Mouse (Mus musculus): ENCODE results near the gene Proser2. TPM values are rescaled to one million over a fixed set of nuclear protein-coding genes. Genes with fewer than 3 reads are reported as not detected.

The Proser2 gene
- polyA plus RNA-seq, 1 experiment from 2014 or later, result 2.8 TPM

DNA sequence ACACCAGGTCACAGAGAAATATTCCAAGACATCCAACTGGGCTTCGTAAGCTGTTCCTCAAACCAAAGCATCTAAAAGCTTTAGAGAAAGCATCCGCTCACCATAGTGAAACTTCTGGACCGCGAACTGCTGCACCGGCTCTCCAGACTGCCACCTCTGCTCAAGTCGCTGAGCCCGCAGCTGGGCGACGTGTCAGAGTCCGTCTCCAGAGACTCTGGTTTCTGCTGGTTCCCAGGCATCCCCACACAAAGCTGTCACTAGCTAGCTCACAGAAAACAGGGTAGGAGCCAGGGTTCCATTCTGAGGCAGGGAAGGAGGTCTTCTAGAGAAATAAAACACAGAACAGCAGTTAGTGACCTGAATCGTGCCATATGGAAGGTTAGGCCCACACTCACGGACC is 16.2 kb downstream of the Proser2 start:
- Histone ChIP-seq H3K4me3 (ENCODE audit: low read depth, low read length) (no peak overlapping the region), H3K27ac (ENCODE audit: low read depth, low read length) (no peak overlapping the region), H3K36me3 (ENCODE audit: control insufficient read depth, insufficient read depth, low read length) (no peaks in the 10 kb centered on the region), H3K27me3 (ENCODE audit: control insufficient read depth, insufficient read depth, low read length) (no peaks in the 10 kb centered on the region), H3K9ac (ENCODE audit: low read length) (no peak overlapping the region), H3K9me3 (ENCODE audit: control insufficient read depth, low read length) (no peaks in the 10 kb centered on the region), H3K4me1 (replicated peaks; ENCODE audit: control insufficient read depth, insufficient read depth, low read length) (no peaks in the 10 kb centered on the region), H3K4me2 (ENCODE audit: low read depth, low read length, severe bottlenecking) (no peak overlapping the region)
- 84% methylated on average over 12 of the region's 12 CpGs for WGBS
- DNase-seq (ENCODE audit: low spot score) (no peak), ATAC-seq (replicated peaks; ENCODE audit: low FRiP score) (no peak)

DNA sequence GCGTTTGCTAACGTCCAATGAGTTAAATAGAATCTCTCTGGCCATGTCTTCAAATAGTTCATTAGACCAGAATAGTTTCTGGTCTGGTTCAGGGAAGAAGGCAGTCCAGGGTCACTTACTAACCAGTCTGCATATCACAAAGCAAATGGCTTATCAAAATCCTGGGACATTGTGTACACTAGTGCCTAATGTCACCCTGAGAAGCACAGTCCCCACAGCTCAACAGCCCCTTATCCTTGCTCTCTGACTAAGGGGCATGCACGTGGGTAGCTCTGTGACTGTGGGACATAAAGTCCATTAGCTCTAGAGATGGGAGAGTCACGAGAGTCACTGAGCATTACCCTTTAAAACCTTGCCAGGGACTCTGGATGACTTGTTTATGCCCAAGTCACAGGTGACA is 17.4 kb downstream of the Proser2 start:
- ATAC-seq (replicated peaks; ENCODE audit: low FRiP score) (no peak), DNase-seq (ENCODE audit: low spot score) (no peak)
- Histone ChIP-seq H3K4me3 (ENCODE audit: low read depth, low read length) (no peak overlapping the region), H3K36me3 (ENCODE audit: control insufficient read depth, insufficient read depth, low read length) (no peaks in the 10 kb centered on the region), H3K9ac (ENCODE audit: low read length) (no peak overlapping the region), H3K4me1 (replicated peaks; ENCODE audit: control insufficient read depth, insufficient read depth, low read length) (no peaks in the 10 kb centered on the region), H3K27me3 (ENCODE audit: control insufficient read depth, insufficient read depth, low read length) (no peaks in the 10 kb centered on the region), H3K27ac (ENCODE audit: low read depth, low read length) (no peak overlapping the region), H3K4me2 (ENCODE audit: low read depth, low read length, severe bottlenecking) (no peak overlapping the region), H3K9me3 (ENCODE audit: control insufficient read depth, low read length) (no peaks in the 10 kb centered on the region)
- WGBS, result 79% methylated on average over 4 of the region's 4 CpGs

DNA sequence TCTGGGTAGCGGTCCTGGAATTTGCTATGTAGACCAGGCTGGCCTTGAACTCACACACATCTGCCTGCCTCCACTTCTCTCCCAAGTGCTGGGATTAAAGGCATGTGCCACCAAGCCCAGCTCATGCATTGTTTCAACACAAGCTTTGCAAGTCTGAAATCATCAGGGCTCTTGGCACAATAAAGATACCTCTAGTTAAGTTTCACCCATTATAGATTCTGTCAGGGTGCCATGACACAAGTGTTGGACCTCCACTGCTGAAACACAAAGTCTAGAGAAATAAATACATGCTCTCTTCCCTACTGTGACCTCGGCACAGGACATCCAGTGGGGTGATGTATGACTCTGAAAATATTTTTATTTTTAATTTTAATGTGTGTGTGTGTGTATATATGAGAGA is 24.6 kb downstream of the Proser2 start:
- WGBS, result 94% methylated on average over 2 of the region's 2 CpGs

DNA sequence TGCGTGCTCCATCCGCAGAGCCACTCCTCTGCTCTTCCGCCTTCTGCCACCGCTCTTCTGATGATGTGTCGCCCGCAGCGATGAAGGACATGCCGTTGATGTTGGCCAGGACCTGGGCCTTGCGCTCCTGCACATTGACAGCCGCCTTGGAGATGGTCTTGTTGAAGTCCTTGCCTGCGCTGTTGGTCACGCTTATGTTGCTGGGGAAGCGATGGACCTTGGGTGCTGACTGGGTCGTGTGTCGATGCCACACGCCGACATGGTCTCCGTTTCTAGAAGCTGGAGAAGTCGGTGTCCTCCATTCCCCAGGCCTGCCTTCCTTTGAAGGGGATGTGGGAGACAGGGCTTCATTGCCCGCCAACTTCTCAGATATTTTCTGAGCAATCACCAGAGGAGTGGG is 29.3 kb downstream of the Proser2 start:
- Histone ChIP-seq H3K4me1 (replicated peaks; ENCODE audit: control insufficient read depth, insufficient read depth, low read length) (peaks cover 2% of the 10 kb centered on the region; the same call in 1 of the 2 replicates), H3K9me3 (ENCODE audit: control insufficient read depth, low read length) (no peaks in the 10 kb centered on the region), H3K36me3 (ENCODE audit: control insufficient read depth, insufficient read depth, low read length) (no peaks in the 10 kb centered on the region), H3K27ac (ENCODE audit: low read depth, low read length) (no peak overlapping the region), H3K4me2 (ENCODE audit: low read depth, low read length, severe bottlenecking) (peak overlapping the region; percentile 88), H3K4me3 (ENCODE audit: low read depth, low read length) (peak overlapping the region; percentile 44), H3K27me3 (ENCODE audit: control insufficient read depth, insufficient read depth, low read length) (peaks cover 11% of the 10 kb centered on the region), H3K9ac (ENCODE audit: low read length) (peak overlapping the region; percentile 55)
- 45% methylated on average over 20 of the region's 20 CpGs for WGBS
- no peak for ATAC-seq (replicated peaks; ENCODE audit: low FRiP score)
- DNase-seq (ENCODE audit: low spot score), result no peak

More for the DNA sequence above, 24.6 kb downstream of the Proser2 start:
- DNase-seq (ENCODE audit: low spot score) (no peak), ATAC-seq (replicated peaks; ENCODE audit: low FRiP score) (no peak)
- Histone ChIP-seq H3K4me2 (ENCODE audit: low read depth, low read length, severe bottlenecking) (no peak overlapping the region), H3K9me3 (ENCODE audit: control insufficient read depth, low read length) (no peaks in the 10 kb centered on the region), H3K9ac (ENCODE audit: low read length) (no peak overlapping the region), H3K4me3 (ENCODE audit: low read depth, low read length) (no peak overlapping the region), H3K27me3 (ENCODE audit: control insufficient read depth, insufficient read depth, low read length) (peaks cover 5% of the 10 kb centered on the region; the same call in 1 of the 2 replicates), H3K36me3 (ENCODE audit: control insufficient read depth, insufficient read depth, low read length) (no peaks in the 10 kb centered on the region), H3K27ac (ENCODE audit: low read depth, low read length) (no peak overlapping the region), H3K4me1 (replicated peaks; ENCODE audit: control insufficient read depth, insufficient read depth, low read length) (no peaks in the 10 kb centered on the region; the same call in 1 of the 2 replicates)

DNA sequence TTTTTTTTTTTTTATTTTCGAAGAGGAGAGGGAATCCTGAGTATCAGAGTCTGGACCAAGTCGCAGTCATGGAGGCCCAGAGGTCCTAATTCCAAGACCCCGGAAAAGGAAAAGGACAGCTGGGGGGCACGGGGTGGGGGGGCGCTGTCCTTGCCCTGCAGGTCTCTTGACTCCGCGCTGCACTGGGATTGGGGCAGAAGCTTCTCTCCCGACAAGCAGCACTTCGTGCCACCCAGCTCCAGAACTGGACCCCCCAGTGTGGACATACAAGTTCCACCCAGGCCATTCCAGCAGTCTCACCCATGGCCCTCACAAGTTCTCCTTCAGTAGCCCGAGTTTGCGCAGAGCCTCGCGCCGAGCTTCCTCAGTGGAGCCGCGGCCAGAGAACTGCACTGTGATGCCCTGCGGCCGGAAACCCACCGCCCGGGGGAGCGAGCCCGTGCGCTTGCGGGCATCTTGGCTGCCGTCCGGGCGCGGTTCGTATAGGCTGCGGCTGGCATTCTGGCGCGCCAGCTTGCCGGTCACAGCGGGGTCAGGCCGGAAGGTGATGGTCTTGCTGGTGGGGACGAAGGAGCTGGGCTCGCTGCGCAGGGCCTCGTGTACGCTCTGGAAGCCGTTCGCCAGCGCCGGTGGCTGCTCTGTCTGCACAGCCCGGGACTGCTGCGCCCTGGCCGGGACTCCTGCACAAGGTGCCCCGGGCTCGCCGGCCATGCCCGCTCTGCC is 29.8 kb downstream of the Proser2 start:
- H3K4me1 ChIP-seq (replicated peaks; ENCODE audit: control insufficient read depth, insufficient read depth, low read length), result peaks cover 2% of the 10 kb centered on the region; the same call in 1 of the 2 replicates
- H3K9me3 ChIP-seq (ENCODE audit: control insufficient read depth, low read length), result no peaks in the 10 kb centered on the region
- H3K27ac ChIP-seq (ENCODE audit: low read depth, low read length), result no peak overlapping the region
- peaks cover 11% of the 10 kb centered on the region for H3K27me3 ChIP-seq (ENCODE audit: control insufficient read depth, insufficient read depth, low read length)
- peak; percentile 77 for DNase-seq (ENCODE audit: low spot score)
- H3K9ac ChIP-seq (ENCODE audit: low read length), result peak overlapping the region; percentile 55
- H3K36me3 ChIP-seq (ENCODE audit: control insufficient read depth, insufficient read depth, low read length), result no peaks in the 10 kb centered on the region
- H3K4me3 ChIP-seq (ENCODE audit: low read depth, low read length), result peak overlapping the region; percentile 44
- peak overlapping the region; percentile 88 for H3K4me2 ChIP-seq (ENCODE audit: low read depth, low read length, severe bottlenecking)
- 11% methylated on average over 49 of the region's 51 CpGs for WGBS
- ATAC-seq (replicated peaks; ENCODE audit: low FRiP score), result peak; percentile 58

DNA sequence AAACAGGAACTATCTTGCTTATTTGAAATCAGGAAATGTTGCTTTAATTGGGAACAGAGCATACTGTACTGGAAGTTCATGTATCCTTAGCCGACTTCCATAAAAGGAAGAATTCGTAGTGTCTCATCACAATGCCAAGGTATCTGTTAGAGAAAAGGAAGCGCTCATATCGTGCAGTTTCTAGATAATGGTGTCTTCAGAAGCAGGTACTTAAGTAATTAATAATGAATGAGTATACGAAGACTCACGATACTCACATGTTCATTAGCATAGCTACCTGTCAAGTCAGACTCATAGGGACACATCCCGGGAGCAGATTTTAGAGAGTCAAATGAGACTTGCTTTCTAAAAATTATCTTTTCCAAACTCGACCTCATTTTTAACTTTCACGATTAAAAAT is 30.6 kb downstream of the Proser2 start:
- WGBS, result 87% methylated on average over 9 of the region's 9 CpGs
- H3K9ac ChIP-seq (ENCODE audit: low read length), result no peak overlapping the region
- no peaks in the 10 kb centered on the region for H3K9me3 ChIP-seq (ENCODE audit: control insufficient read depth, low read length)
- H3K4me2 ChIP-seq (ENCODE audit: low read depth, low read length, severe bottlenecking), result no peak overlapping the region
- H3K36me3 ChIP-seq (ENCODE audit: control insufficient read depth, insufficient read depth, low read length), result no peaks in the 10 kb centered on the region
- H3K4me1 ChIP-seq (replicated peaks; ENCODE audit: control insufficient read depth, insufficient read depth, low read length), result peaks cover 2% of the 10 kb centered on the region; the same call in 1 of the 2 replicates
- DNase-seq (ENCODE audit: low spot score), result no peak
- H3K4me3 ChIP-seq (ENCODE audit: low read depth, low read length), result no peak overlapping the region
- H3K27me3 ChIP-seq (ENCODE audit: control insufficient read depth, insufficient read depth, low read length), result peaks cover 11% of the 10 kb centered on the region
- ATAC-seq (replicated peaks; ENCODE audit: low FRiP score), result no peak
- no peak overlapping the region for H3K27ac ChIP-seq (ENCODE audit: low read depth, low read length)

DNA sequence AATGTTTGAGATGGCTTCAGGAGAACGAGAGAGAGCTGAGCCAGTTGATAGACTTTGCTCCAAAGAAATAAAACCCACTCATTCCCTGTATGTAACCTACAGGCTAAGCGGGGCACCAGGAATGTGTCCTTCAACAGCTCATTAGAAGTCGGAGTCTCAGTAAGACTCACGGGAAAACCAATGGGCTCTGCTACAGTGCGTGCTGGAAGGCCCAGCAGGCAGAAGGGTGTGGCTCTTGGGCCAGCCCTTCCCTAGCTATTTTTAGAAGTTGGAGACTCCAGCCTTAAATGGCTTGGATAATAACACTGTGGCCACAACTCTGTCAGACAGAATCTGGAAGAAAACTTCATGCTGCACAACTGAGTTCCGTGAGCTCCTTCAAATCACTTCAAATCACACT is 31.1 kb downstream of the Proser2 start:
- DNase-seq (ENCODE audit: low spot score) (no peak), ATAC-seq (replicated peaks; ENCODE audit: low FRiP score) (no peak)
- Histone ChIP-seq H3K4me1 (replicated peaks; ENCODE audit: control insufficient read depth, insufficient read depth, low read length) (peaks cover 2% of the 10 kb centered on the region; the same call in 1 of the 2 replicates), H3K4me3 (ENCODE audit: low read depth, low read length) (no peak overlapping the region), H3K27me3 (ENCODE audit: control insufficient read depth, insufficient read depth, low read length) (peaks cover 11% of the 10 kb centered on the region), H3K4me2 (ENCODE audit: low read depth, low read length, severe bottlenecking) (no peak overlapping the region), H3K36me3 (ENCODE audit: control insufficient read depth, insufficient read depth, low read length) (no peaks in the 10 kb centered on the region), H3K27ac (ENCODE audit: low read depth, low read length) (no peak overlapping the region), H3K9me3 (ENCODE audit: control insufficient read depth, low read length) (no peaks in the 10 kb centered on the region), H3K9ac (ENCODE audit: low read length) (no peak overlapping the region)
- 31% methylated on average over 6 of the region's 6 CpGs for WGBS

DNA sequence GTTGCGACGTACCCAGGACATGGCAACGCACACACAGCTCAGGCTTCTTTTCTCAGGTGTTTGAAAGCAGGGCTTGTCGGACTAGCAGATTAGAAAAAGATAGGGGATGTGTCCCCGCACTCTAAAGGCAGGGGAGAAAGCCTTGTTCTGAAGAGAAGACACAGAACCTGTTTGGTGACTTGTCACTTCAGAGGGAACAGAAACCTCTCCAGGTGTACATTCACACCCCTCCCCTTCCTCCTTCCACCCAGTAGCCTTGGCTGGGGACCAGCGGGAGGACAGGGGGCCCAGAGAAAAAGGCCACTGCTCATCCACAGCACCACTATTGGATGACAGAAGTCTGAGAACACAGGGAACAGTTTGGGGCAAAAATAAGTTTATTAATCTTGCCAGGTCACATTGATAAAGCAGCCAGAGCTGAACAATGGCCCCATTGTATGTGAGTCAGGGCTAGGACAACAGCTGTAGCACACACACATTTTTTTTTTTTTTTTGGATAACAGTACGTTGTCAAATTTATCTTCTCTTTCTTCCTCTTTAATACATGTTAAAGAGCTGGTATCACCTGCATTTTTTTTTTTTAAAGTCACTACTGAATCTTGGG is 32.8 kb downstream of the Proser2 start:
- H3K27me3 ChIP-seq (ENCODE audit: control insufficient read depth, insufficient read depth, low read length), result peaks cover 11% of the 10 kb centered on the region
- DNase-seq (ENCODE audit: low spot score) (no peak), ATAC-seq (replicated peaks; ENCODE audit: low FRiP score) (no peak)
- no peak overlapping the region for H3K4me2 ChIP-seq (ENCODE audit: low read depth, low read length, severe bottlenecking)
- H3K9ac ChIP-seq (ENCODE audit: low read length), result no peak overlapping the region
- H3K9me3 ChIP-seq (ENCODE audit: control insufficient read depth, low read length), result no peaks in the 10 kb centered on the region
- 83% methylated on average over 7 of the region's 7 CpGs for WGBS
- H3K4me3 ChIP-seq (ENCODE audit: low read depth, low read length), result no peak overlapping the region
- H3K36me3 ChIP-seq (ENCODE audit: control insufficient read depth, insufficient read depth, low read length), result no peaks in the 10 kb centered on the region
- H3K4me1 ChIP-seq (replicated peaks; ENCODE audit: control insufficient read depth, insufficient read depth, low read length), result peaks cover 2% of the 10 kb centered on the region; the same call in 1 of the 2 replicates
- no peak overlapping the region for H3K27ac ChIP-seq (ENCODE audit: low read depth, low read length)
